Mouse (Mus musculus) v-Abl transformed pro-B cells (cell line): ENCODE measurements around the gene Cdkn1b.

ENCODE experiments used
- in situ Hi-C, 2 experiments: fragments of 400-800 bp; cut with MboI; formaldehyde crosslinking; loops; one replicate each; pipeline ENCODE4 v1.15.1; 2025; ENCODE audit not compliant: unreplicated experiment in 2 of 2

Cdkn1b gene

GRCm38 (mm10) chr6:134951364-134951763 is 31.2 kb downstream of the Cdkn1b start:
- in situ Hi-C loops, result no loop called here

DNA sequence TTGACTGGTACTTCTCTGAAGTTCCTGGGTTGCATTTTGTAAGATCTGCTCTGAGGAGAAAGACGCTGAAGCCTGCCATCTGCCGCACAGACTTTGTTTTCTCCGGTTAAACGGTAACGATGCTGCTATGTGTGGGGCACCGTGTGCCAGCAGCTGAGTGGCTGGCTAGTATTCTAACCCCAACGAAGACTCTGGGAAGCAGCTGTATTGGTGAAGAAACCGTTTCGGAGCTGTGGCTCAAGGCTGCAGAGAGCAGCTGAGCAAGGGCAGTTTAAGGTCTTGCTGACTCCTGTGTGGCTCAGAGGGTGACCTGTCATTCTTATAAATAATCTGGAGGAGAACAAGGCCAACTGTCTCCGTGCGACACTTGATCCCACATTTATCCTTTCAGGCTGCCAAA is 33.8 kb downstream of the Cdkn1b start:
- in situ Hi-C loops, result no loop called here

- in situ Hi-C loops, result no loop called here
These were observed 36.2 kb downstream of the Cdkn1b start for GRCm38 (mm10) chr6:134956388-134956787.

DNA sequence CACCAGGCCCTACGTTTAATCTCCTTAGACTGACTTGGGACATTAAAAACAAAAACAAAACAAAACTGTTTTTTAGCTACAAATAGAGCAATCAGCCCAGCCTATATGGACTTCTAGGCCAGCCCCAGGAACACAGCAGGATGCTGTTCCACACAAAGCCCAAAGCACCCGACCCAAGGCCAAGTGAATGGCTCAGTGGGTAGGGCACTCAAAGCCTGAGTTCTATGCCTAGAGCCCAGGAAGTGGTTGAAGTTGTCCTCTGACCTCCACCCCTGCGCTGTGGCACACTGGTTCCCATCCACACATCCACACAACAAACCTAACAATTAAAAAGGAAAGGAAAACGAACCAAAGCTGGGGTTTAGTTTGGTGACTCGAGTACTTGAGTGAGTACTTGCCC is 41.1 kb downstream of the Cdkn1b start:
- in situ Hi-C loops, result loop anchor here in 1 of 2 experiments (10.0 kb wide), 1 partner anchor 296 kb away; no protein-coding TSS in a partner anchor

DNA sequence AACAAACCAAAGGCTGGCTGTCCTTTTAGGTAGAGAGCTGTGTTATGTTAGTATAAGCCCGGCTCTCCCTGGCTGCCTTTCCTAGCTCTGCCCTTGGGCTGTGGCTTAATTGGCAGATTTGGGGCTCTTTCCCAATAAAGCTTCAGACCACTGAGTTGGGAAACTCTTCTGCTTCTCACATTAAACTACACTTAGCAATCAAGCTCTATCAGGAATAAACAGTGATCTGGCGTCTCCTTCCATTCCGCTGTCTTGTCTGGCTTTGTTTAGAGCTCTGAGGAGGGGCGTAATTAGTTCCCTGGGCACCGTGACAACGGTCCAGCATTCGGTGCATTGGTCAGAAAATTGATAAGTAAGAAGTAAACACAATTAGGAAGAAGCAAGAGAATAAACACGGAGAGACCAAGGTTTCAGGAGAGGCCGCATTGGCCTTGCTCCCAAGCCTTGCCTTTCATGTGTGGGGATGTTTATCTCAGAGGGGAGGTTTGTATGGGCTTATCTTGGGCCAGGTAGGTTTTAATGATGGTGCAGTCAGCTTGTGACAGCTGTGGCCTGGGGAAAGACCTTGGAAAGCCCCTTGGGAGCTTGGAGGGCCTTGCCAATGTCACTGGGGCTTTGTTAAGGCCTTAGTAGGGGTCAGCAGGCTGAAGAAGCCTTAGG is 41.8 kb downstream of the Cdkn1b start:
- in situ Hi-C loops, result loop anchor here in 1 of 2 experiments (10.0 kb wide), 1 partner anchor 297 kb away; no protein-coding TSS in a partner anchor

DNA sequence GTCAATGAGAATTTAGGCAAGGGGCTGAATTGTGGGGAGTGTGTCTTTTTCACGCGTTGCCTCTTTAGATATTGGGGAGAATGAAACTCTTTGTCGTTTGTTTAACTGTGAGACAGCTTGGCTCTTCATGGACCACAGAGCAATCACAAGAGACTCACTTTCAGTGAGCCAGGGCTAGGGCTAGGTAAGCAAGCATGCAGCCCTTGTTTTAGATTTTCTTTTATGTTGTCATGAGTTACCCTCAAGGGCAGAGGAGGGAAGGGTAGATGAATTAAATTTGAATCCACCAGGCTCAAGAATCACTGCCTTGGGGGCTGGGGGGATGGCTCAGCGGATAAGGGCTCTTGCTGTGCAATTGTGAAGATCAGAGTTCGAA is 42.3 kb downstream of the Cdkn1b start:
- in situ Hi-C loops, result loop anchor here in 1 of 2 experiments (10.0 kb wide), 1 partner anchor 298 kb away; no protein-coding TSS in a partner anchor

GRCm38 (mm10) chr6:134963910-134964309 is 43.7 kb downstream of the Cdkn1b start:
- in situ Hi-C loops, result loop anchor here in 1 of 2 experiments (10.0 kb wide), 1 partner anchor 299 kb away; no protein-coding TSS in a partner anchor

- in situ Hi-C loops, result loop anchor here in 1 of 2 experiments (10.0 kb wide), 1 partner anchor 302 kb away; no protein-coding TSS in a partner anchor
These were observed 46.5 kb downstream of the Cdkn1b start for GRCm38 (mm10) chr6:134966681-134967080.

DNA sequence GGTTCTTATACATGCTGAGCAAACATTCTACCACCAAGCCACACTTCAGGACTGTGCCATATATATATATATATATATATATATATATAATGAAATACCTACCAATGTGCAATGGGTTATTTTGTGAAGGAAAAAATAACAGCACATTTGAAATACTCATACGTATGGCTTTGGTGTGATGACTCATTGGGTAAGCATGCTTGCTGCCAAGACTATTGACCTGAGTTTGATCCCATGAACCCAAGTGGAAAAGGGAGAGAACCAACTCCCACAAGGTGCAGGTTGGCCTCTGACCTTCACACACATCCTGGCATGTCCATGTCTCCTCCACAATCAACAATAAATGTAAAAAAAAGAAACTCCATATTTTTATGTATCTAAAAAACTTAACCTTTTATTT is 48.1 kb downstream of the Cdkn1b start:
- in situ Hi-C loops, result loop anchor here in 1 of 2 experiments (10.0 kb wide), 1 partner anchor 304 kb away; no protein-coding TSS in a partner anchor

DNA sequence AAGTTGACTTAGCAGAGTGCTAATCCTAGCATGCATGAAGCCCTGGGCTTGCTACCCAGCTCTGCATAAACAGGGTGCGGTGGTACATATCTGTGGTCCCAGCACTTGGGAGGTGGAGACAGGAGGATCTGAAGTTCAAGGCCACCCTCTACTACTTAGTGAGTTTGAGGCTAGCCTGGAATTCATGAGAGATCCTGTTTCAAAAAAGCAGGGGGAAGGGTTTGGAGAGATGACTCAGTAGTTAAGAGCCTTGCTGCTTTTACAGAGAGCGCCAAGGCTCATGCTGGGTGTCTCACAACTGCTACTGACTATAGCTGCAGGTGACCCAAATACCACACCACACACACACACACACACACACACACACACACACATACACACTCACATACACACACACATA is 49.3 kb downstream of the Cdkn1b start:
- in situ Hi-C loops, result loop anchor here in 1 of 2 experiments (10.0 kb wide), 1 partner anchor 305 kb away; no protein-coding TSS in a partner anchor

DNA sequence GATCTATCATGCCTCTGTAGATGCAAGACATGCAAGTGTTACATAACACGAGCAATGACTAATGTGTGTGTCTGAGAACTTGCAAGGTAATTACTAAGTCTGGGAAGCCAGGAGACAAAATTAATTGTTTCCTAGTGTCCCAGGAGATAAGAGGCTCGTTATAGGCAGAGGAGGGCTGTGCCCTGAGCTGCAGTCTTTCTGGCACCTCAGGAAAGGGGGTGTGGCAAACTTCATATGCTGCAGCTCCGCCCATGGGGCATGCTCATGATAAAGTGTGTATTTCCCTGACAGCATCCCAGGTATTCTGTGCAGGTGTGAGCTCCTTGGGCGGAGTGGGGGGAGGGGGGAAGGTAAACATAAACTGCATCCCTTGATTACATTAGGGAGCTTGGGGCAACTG is 51.9 kb downstream of the Cdkn1b start:
- in situ Hi-C loops, result no loop called here
